Mouse (Mus musculus) CH12.LX (cell line): Measurements from ENCODE around the gene Dpyd. TPM values are rescaled to one million over a fixed set of nuclear protein-coding genes. Genes with fewer than 3 reads are reported as not detected.

Experiments used
- DNase-seq: peaks from one replicate; pipeline ENCODE4 v3.0.0-alpha.2; 2013; ENCODE audit errors: extremely low read depth
- H3K27ac ChIP-seq: 2 replicates; pipeline ENCODE4 v1.5.1; 2012; ENCODE audit warnings: low read depth, mild to moderate bottlenecking, control low read depth, moderate library complexity; ENCODE audit not compliant: insufficient read depth
- H3K27me3 ChIP-seq: replicated peaks from 2 replicates; pipeline ENCODE3; 2012; ENCODE audit warnings: inconsistent platforms
- H3K36me3 ChIP-seq, 2 experiments: replicated peaks in 1 of 2; 2 replicates each; pipeline versions ENCODE3 to v1.6.1; 2012; ENCODE audit warnings: inconsistent platforms in 1 of 2, low read length in 1 of 2, mild to moderate bottlenecking in 1 of 2, mixed read lengths in 1 of 2, moderate library complexity in 1 of 2; ENCODE audit not compliant: control insufficient read depth in 1 of 2, insufficient read depth in 1 of 2
- H3K4me1 ChIP-seq, 2 experiments: 2 replicates each; pipeline ENCODE4 v1.6.1; 2012; ENCODE audit warnings: inconsistent platforms in 1 of 2, moderate library complexity in 1 of 2; ENCODE audit not compliant: insufficient read depth in 2 of 2, control insufficient read depth in 1 of 2
- H3K4me2 ChIP-seq: 2 replicates; pipeline ENCODE4 v1.6.1; 2012; ENCODE audit warnings: low read depth, mild to moderate bottlenecking, control low read depth; ENCODE audit not compliant: poor library complexity, insufficient read depth, severe bottlenecking
- H3K4me3 ChIP-seq, 3 experiments: fragments of 150-350 bp in 1 of 3; sonication (generic) in 1 of 3; replicated peaks in 1 of 3; 2 replicates each; pipeline versions ENCODE3 to v1.5.1; 2011 to 2012; ENCODE audit warnings: low read depth in 2 of 3, low read length in 2 of 3, mild to moderate bottlenecking in 2 of 3, moderate library complexity in 2 of 3, control low read depth in 1 of 3, improper control_type of control experiment in 1 of 3, inconsistent platforms in 1 of 3, mixed read lengths in 1 of 3; ENCODE audit not compliant: poor library complexity in 1 of 3
- H3K79me2 ChIP-seq: replicated peaks from 2 replicates; pipeline ENCODE4 v1.6.1; 2012; ENCODE audit warnings: mild to moderate bottlenecking, moderate library complexity; ENCODE audit not compliant: control insufficient read depth, poor library complexity, insufficient read depth, severe bottlenecking; ENCODE audit errors: extremely low read depth
- H3K9ac ChIP-seq: 2 replicates; pipeline ENCODE4 v1.6.1; 2012; ENCODE audit warnings: low read depth, mild to moderate bottlenecking, control low read depth, moderate library complexity; ENCODE audit not compliant: insufficient read depth
- H3K9me3 ChIP-seq: replicated peaks from 2 replicates; pipeline ENCODE3; 2012; ENCODE audit warnings: low read length, inconsistent platforms, mixed read lengths
- BHLHE40 ChIP-seq: IDR thresholded peaks from 2 replicates; pipeline ENCODE4 v1.6.1; 2011; ENCODE audit warnings: mild to moderate bottlenecking, low read depth, low read length, improper control_type of control experiment
- CHD2 ChIP-seq: IDR thresholded peaks from 2 replicates; pipeline ENCODE4 v1.6.1; 2011; ENCODE audit warnings: low read length, improper control_type of control experiment
- E2F4 ChIP-seq: IDR thresholded peaks from 2 replicates; pipeline ENCODE4 v1.6.1; 2011; ENCODE audit warnings: low read depth, low read length, improper control_type of control experiment; ENCODE audit not compliant: insufficient replicate concordance
- ETS1 ChIP-seq: conservative IDR thresholded peaks from 2 replicates; pipeline ENCODE4 v1.6.1; 2012; ENCODE audit warnings: low read depth, mild to moderate bottlenecking, inconsistent platforms, low read length, improper control_type of control experiment, moderate library complexity
- IRF4 ChIP-seq: IDR thresholded peaks from 2 replicates; pipeline ENCODE4 v1.6.1; 2014; ENCODE audit warnings: low read depth, mild to moderate bottlenecking, inconsistent platforms, low read length, improper control_type of control experiment
- JUN ChIP-seq: IDR thresholded peaks from 2 replicates; pipeline ENCODE4 v1.6.1; 2011; ENCODE audit warnings: low read depth, mild to moderate bottlenecking, low read length, improper control_type of control experiment, moderate library complexity; ENCODE audit not compliant: insufficient read depth
- JUND ChIP-seq: conservative IDR thresholded peaks from 2 replicates; pipeline ENCODE4 v1.6.1; 2011; ENCODE audit warnings: low read depth, low read length, improper control_type of control experiment
- KAT2A ChIP-seq: IDR thresholded peaks from 2 replicates; pipeline ENCODE4 v1.6.1; 2012; ENCODE audit warnings: low read length, improper control_type of control experiment, inconsistent platforms; ENCODE audit not compliant: insufficient replicate concordance
- MEF2A ChIP-seq: IDR thresholded peaks from 2 replicates; pipeline ENCODE4 v1.6.1; 2014; ENCODE audit warnings: low read depth, mild to moderate bottlenecking, inconsistent platforms, low read length, improper control_type of control experiment, borderline replicate concordance
- MXI1 ChIP-seq: IDR thresholded peaks from 2 replicates; pipeline ENCODE4 v1.6.1; 2011; ENCODE audit warnings: mild to moderate bottlenecking, low read depth, low read length, improper control_type of control experiment
- NELFE ChIP-seq: IDR thresholded peaks from 2 replicates; pipeline ENCODE4 v1.6.1; 2011; ENCODE audit warnings: low read depth, low read length, improper control_type of control experiment
- NRF1 ChIP-seq: IDR thresholded peaks from 2 replicates; pipeline ENCODE4 v1.6.1; 2014; ENCODE audit warnings: low read depth, mild to moderate bottlenecking, inconsistent platforms, low read length, improper control_type of control experiment, moderate library complexity
- PAX5 ChIP-seq: IDR thresholded peaks from 2 replicates; pipeline ENCODE4 v1.6.1; 2012; ENCODE audit warnings: low read length, inconsistent platforms, mixed read lengths
- RAD21 ChIP-seq: IDR thresholded peaks from 2 replicates; pipeline ENCODE4 v1.6.1; 2011; ENCODE audit warnings: low read depth, mild to moderate bottlenecking, low read length, improper control_type of control experiment, moderate library complexity
- RCOR1 ChIP-seq: conservative IDR thresholded peaks from 2 replicates; pipeline ENCODE4 v1.6.1; 2012; ENCODE audit warnings: low read depth, mild to moderate bottlenecking, inconsistent platforms, low read length, improper control_type of control experiment
- SMC3 ChIP-seq: IDR thresholded peaks from 2 replicates; pipeline ENCODE4 v1.6.1; 2011; ENCODE audit warnings: low read depth, low read length, improper control_type of control experiment
- TBP ChIP-seq: conservative IDR thresholded peaks from 2 replicates; pipeline ENCODE4 v1.6.1; 2011; ENCODE audit warnings: low read depth, low read length, improper control_type of control experiment
- TCF12 ChIP-seq: IDR thresholded peaks from 2 replicates; pipeline ENCODE4 v1.6.1; 2014; ENCODE audit warnings: low read depth, mild to moderate bottlenecking, inconsistent platforms, low read length, improper control_type of control experiment
- UBTF ChIP-seq: IDR thresholded peaks from 2 replicates; pipeline ENCODE4 v1.6.1; 2012; ENCODE audit warnings: low read depth, mild to moderate bottlenecking, inconsistent platforms, low read length, improper control_type of control experiment, moderate library complexity
- USF1 ChIP-seq: IDR thresholded peaks from 2 replicates; pipeline ENCODE4 v1.6.1; 2014; ENCODE audit warnings: low read depth, mild to moderate bottlenecking, inconsistent platforms, low read length, improper control_type of control experiment
- ZC3H11A ChIP-seq: IDR thresholded peaks from 2 replicates; pipeline ENCODE4 v1.6.1; 2012; ENCODE audit warnings: low read depth, mild to moderate bottlenecking, inconsistent platforms, low read length, improper control_type of control experiment
- ZMIZ1 ChIP-seq: IDR thresholded peaks from 2 replicates; pipeline ENCODE4 v1.6.1; 2012; ENCODE audit warnings: low read depth, mild to moderate bottlenecking, inconsistent platforms, low read length, improper control_type of control experiment
- ZNF384 ChIP-seq: IDR thresholded peaks from 2 replicates; pipeline ENCODE4 v1.6.1; 2012; ENCODE audit warnings: low read depth, low read length, improper control_type of control experiment, inconsistent platforms
- dilution Hi-C: fragments of 300-500 bp; cut with MboI; formaldehyde crosslinking; loops from 2 replicates; pipeline ENCODE4 v1.14.3; 2020; ENCODE audit warnings: low sequenced_read_pairs; ENCODE audit not compliant: extremely low pct_unique_long_range_greater_than_20kb, extremely low pct_ligation_motif_present
- in situ Hi-C: fragments of 300-500 bp; cut with MboI; formaldehyde crosslinking; loops from 3 replicates; pipeline ENCODE4 v1.14.3; 2019; ENCODE audit warnings: low sequenced_read_pairs, low pct_ligation_motif_present, low pct_unique_long_range_greater_than_20kb, mixed read lengths
- polyA plus RNA-seq: library from polyadenylated mRNA; unstranded; fragments of >175 nt; gene quantifications from 2 replicates; pipeline ENCODE4 v1.2.1, GENCODE M21; 2012; ENCODE audit warnings: low read depth; ENCODE audit not compliant: insufficient read length
- total RNA-seq, 2 experiments: library from RNA; depleted of rRNA; stranded (reverse); fragments of 300-350 nt in 1 of 2; fragments of >200 nt in 1 of 2; gene quantifications; 2 replicates each; pipeline ENCODE4 v1.2.3; 2012 to 2014

Dpyd gene
- total and polyA plus RNA-seq, 3 experiments: not detected

GRCm38 (mm10) chr3:118869113-118870107 is 307.5 kb downstream of the Dpyd start:
- peaks cover 14% of the 10 kb centered on the region for H3K9me3 ChIP-seq
- no peak overlapping the region for H3K4me2 ChIP-seq
- H3K4me3 ChIP-seq: no peak overlapping the region
- dilution Hi-C loops (no loop called here), in situ Hi-C loops (no loop called here)
- no peaks in the 10 kb centered on the region for H3K4me1 ChIP-seq
- no peaks in the 10 kb centered on the region for H3K36me3 ChIP-seq
- H3K27me3 ChIP-seq: no peaks in the 10 kb centered on the region
- no peak overlapping the region for H3K27ac ChIP-seq
- H3K9ac ChIP-seq: no peak overlapping the region
- no peaks in the 10 kb centered on the region for H3K79me2 ChIP-seq
- no peak for TF ChIP-seq E2F4
- TF ChIP-seq USF1: no peak
- no peak for TF ChIP-seq NELFE
- TF ChIP-seq ETS1: no peak
- TF ChIP-seq SMC3: no peak
- no peak for TF ChIP-seq CHD2
- TF ChIP-seq TCF12: no peak
- no peak for TF ChIP-seq TBP
- no peak for DNase-seq

GRCm38 (mm10) chr3:118875871-118876270 is 313.9 kb downstream of the Dpyd start:
- Histone ChIP-seq H3K9me3 (peaks cover 19% of the 10 kb centered on the region), H3K36me3 (no peaks in the 10 kb centered on the region), H3K4me1 (no peaks in the 10 kb centered on the region), H3K27ac (no peak overlapping the region), H3K9ac (no peak overlapping the region), H3K79me2 (no peaks in the 10 kb centered on the region), H3K27me3 (no peaks in the 10 kb centered on the region), H3K4me3 (no peak overlapping the region), H3K4me2 (no peak overlapping the region)
- TF ChIP-seq TCF12: no peak
- TF ChIP-seq KAT2A: no peak
- no peak for TF ChIP-seq PAX5
- TF ChIP-seq UBTF: no peak
- no peak for TF ChIP-seq USF1
- in situ Hi-C loops: no loop called here
- dilution Hi-C loops: no loop called here
- DNase-seq: no peak

- no peaks in the 10 kb centered on the region for H3K79me2 ChIP-seq
- no peak overlapping the region for H3K27ac ChIP-seq
- no peaks in the 10 kb centered on the region for H3K36me3 ChIP-seq
- H3K4me1 ChIP-seq: no peaks in the 10 kb centered on the region
- TF ChIP-seq ZMIZ1: no peak
- TF ChIP-seq JUND: no peak
- no peak for TF ChIP-seq MXI1
- no peak for TF ChIP-seq NRF1
- TF ChIP-seq JUN: no peak
- TF ChIP-seq ZC3H11A: no peak
- TF ChIP-seq KAT2A: no peak
- TF ChIP-seq MEF2A: no peak
- TF ChIP-seq RCOR1: no peak
- no peak for TF ChIP-seq BHLHE40
- TF ChIP-seq TCF12: no peak
- TF ChIP-seq IRF4: no peak
- no peak for TF ChIP-seq RAD21
- no peak for TF ChIP-seq UBTF
- no peak for TF ChIP-seq ZNF384
- no peak for TF ChIP-seq E2F4
- dilution Hi-C loops: no loop called here
- in situ Hi-C loops: no loop called here
- H3K9me3 ChIP-seq: peaks cover 26% of the 10 kb centered on the region
- H3K4me2 ChIP-seq: no peak overlapping the region
- no peak overlapping the region for H3K9ac ChIP-seq
- no peak overlapping the region for H3K4me3 ChIP-seq
- DNase-seq: no peak
- no peaks in the 10 kb centered on the region for H3K27me3 ChIP-seq
These were observed 337.1 kb downstream of the Dpyd start for GRCm38 (mm10) chr3:118899036-118899435.
